Mouse (Mus musculus): Measurements from ENCODE around the gene Msantd4. TPM values are rescaled to one million over a fixed set of nuclear protein-coding genes. Genes with fewer than 3 reads are reported as not detected.
A peak's percentile ranks its signal among the peaks of the same experiment; 100 is the strongest.
"Not testable (repeated sequence)": the region's sequence is repeated elsewhere in the genome, so short reads cannot be mapped to it uniquely, and the experiment has no call there.

The Msantd4 gene
- total RNA-seq (2014; fragmentation: Nextera tagmentation) (10.2 and 12.9 TPM in 2 replicates), total RNA-seq (2017) (28.3 and 35.3 TPM in 2 replicates)

GRCm38 (mm10) chr9:4375828-4376639, at the start of gene Msantd4:
TSS of gene Msantd4 (plus strand) at chr9:4376562.
- peak; percentile 100 for ATAC-seq (replicated peaks; ENCODE audit: low FRiP score, low TSS enrichment, poor library complexity, severe bottlenecking)

- no peak for ATAC-seq (replicated peaks; ENCODE audit: low FRiP score, low TSS enrichment, poor library complexity, severe bottlenecking)
Observed at GRCm38 (mm10) chr9:4353163-4353562, 23.2 kb upstream of the Msantd4 start.

GRCm38 (mm10) chr9:4376640-4377120, 318 bp downstream of the Msantd4 start:
- no peak for ATAC-seq (replicated peaks; ENCODE audit: low FRiP score, low TSS enrichment, poor library complexity, severe bottlenecking)

- not testable (repeated sequence) for ATAC-seq (replicated peaks; ENCODE audit: low FRiP score, low TSS enrichment, poor library complexity, severe bottlenecking)
Observed at GRCm38 (mm10) chr9:4400801-4401200, 24.4 kb downstream of the Msantd4 start.

Other genes with a start within 250 kb of the Msantd4 start
- gene Aasdhppt, start 67.1 kb upstream of the Msantd4 start, total RNA-seq (2014; fragmentation: Nextera tagmentation) = 39.4 and 39.9 TPM in 2 replicates
- 38.5 and 40.7 TPM in 2 replicates for gene Aasdhppt, start 67.1 kb upstream of the Msantd4 start, total RNA-seq (2017)
- gene Kbtbd3, start 66.7 kb upstream of the Msantd4 start, total RNA-seq (2014; fragmentation: Nextera tagmentation) = 2.5 and 5.0 TPM in 2 replicates
- gene Kbtbd3, start 66.7 kb upstream of the Msantd4 start, total RNA-seq (2017) = 1.6 and 4.8 TPM in 2 replicates

Data from megakaryocyte-erythroid progenitor cell, adult 5-6 weeks (primary cell).